Mouse (Mus musculus) limb, embryonic 14.5 days (tissue): ENCODE results near the gene Col6a6. TPM values are rescaled to one million over a fixed set of nuclear protein-coding genes. Genes with fewer than 3 reads are reported as not detected.

ENCODE experiments used
- ATAC-seq: fragments of 200-750 bp; cut with Nextera tagmentation; 2 replicates; pipeline ENCODE4 v1.8.0; 2017; ENCODE audit warnings: low read depth, moderate number of reproducible peaks, moderate TSS enrichment; ENCODE audit not compliant: low FRiP score
- DNase-seq: peaks from one replicate; pipeline ENCODE4 v3.0.0-alpha.2; 2015; ENCODE audit warnings: low spot score
- H3K27ac ChIP-seq: fragments of 300-500 bp; sonication (generic); replicated peaks from 2 replicates; pipeline ENCODE4 v1.5.1; 2014; ENCODE audit warnings: low read depth, mild to moderate bottlenecking, low read length, moderate library complexity, mixed read lengths
- H3K27me3 ChIP-seq: fragments of 300-500 bp; sonication (generic); 2 replicates; pipeline ENCODE4 v1.6.1; 2014; ENCODE audit warnings: low read length, mixed read lengths; ENCODE audit not compliant: control insufficient read depth, insufficient read depth
- H3K36me3 ChIP-seq: fragments of 300-500 bp; sonication (generic); 2 replicates; pipeline ENCODE4 v1.6.1; 2014; ENCODE audit warnings: mild to moderate bottlenecking, low read length, moderate library complexity, mixed read lengths; ENCODE audit not compliant: control insufficient read depth, insufficient read depth
- H3K4me1 ChIP-seq: fragments of 300-500 bp; sonication (generic); 2 replicates; pipeline ENCODE4 v1.6.1; 2014; ENCODE audit warnings: antibody characterized with exemption, low read length, mixed read lengths; ENCODE audit not compliant: control insufficient read depth, insufficient read depth
- H3K4me2 ChIP-seq: fragments of 300-500 bp; sonication (generic); replicated peaks from 2 replicates; pipeline ENCODE4 v1.6.1; 2014; ENCODE audit warnings: low read depth, mild to moderate bottlenecking, low read length, moderate library complexity; ENCODE audit not compliant: severe bottlenecking
- H3K4me3 ChIP-seq: fragments of 300-500 bp; sonication (generic); replicated peaks from 2 replicates; pipeline ENCODE4 v1.5.1; 2014; ENCODE audit warnings: low read length
- H3K9ac ChIP-seq: fragments of 300-500 bp; sonication (generic); 2 replicates; pipeline ENCODE4 v1.6.1; 2014; ENCODE audit warnings: mild to moderate bottlenecking, low read depth, low read length, moderate library complexity; ENCODE audit not compliant: severe bottlenecking
- H3K9me3 ChIP-seq: fragments of 300-500 bp; sonication (generic); 2 replicates; pipeline ENCODE4 v1.6.1; 2016; ENCODE audit warnings: low read length; ENCODE audit not compliant: control insufficient read depth
- POLR2A ChIP-seq: fragments of 200-500 bp; IDR thresholded peaks from 2 replicates; pipeline ENCODE4 v1.8.0; 2012; ENCODE audit warnings: inconsistent platforms, mild to moderate bottlenecking, moderate library complexity, borderline replicate concordance; ENCODE audit not compliant: insufficient read depth, insufficient read length; ENCODE audit errors: extremely low read depth
- WGBS: fragments of 180-500 bp; shearing (Covaris S2); extraction: QIAGEN DNeasy Blood & Tissue Kit; methylation state at CpG from one replicate; pipeline ENCODE4 v1.1.7; 2014; 5-methylcytosine and 5-hydroxymethylcytosine counted together
- polyA plus RNA-seq, 2 experiments: library from polyadenylated mRNA; depleted of rRNA in 1 of 2; stranded (reverse) in 1 of 2; unstranded in 1 of 2; fragments of >200 nt; fragmentation: Nextera tagmentation in 1 of 2; extraction: Ambion mirVana in 1 of 2; gene quantifications; 2 replicates each; pipeline versions ENCODE4 v1.2.1 to v1.2.3; 2012 to 2014

Gene Col6a6
- polyA plus RNA-seq, 2 experiments = 7.0 to 11.5 TPM

DNA sequence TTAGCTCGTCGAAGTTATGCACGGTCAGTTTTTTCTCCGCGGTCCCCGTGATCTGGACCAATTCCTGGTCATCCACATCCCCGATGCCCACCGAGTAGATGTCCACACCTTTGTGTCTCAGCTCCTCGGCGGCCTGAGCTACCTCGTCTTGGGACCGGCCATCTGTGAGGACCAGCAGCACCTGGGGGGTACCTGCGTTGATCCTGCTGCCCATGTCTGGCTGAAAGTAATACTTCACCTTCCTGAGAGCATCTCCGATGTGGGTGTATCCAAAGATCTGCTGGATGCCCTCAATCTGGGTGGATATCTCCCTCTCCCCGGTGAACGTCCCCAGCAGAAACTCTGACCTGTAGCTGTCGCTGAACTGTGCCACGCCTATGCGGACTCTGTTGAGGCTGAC is 53.6 kb downstream of the Col6a6 start:
- no peak for ATAC-seq
- H3K9me3 ChIP-seq = no peaks in the 10 kb centered on the region
- WGBS = 92% methylated on average over 19 of the region's 19 CpGs
- TF ChIP-seq POLR2A = no peak
- no peaks in the 10 kb centered on the region for H3K4me1 ChIP-seq
- H3K36me3 ChIP-seq = no peaks in the 10 kb centered on the region
- H3K4me2 ChIP-seq = no peak overlapping the region
- no peak for DNase-seq
- H3K9ac ChIP-seq = no peak overlapping the region
- no peaks in the 10 kb centered on the region for H3K27me3 ChIP-seq
- H3K4me3 ChIP-seq = no peak overlapping the region
- H3K27ac ChIP-seq = no peak overlapping the region

- WGBS = 82% methylated on average over 3 of the region's 3 CpGs
- ATAC-seq (no peak), DNase-seq (no peak)
- no peak for TF ChIP-seq POLR2A
- Histone ChIP-seq H3K4me1 (no peaks in the 10 kb centered on the region), H3K27me3 (no peaks in the 10 kb centered on the region), H3K9ac (no peak overlapping the region), H3K4me2 (no peak overlapping the region), H3K27ac (no peak overlapping the region), H3K9me3 (no peaks in the 10 kb centered on the region), H3K4me3 (no peak overlapping the region), H3K36me3 (no peaks in the 10 kb centered on the region)
Observed at GRCm38 (mm10) chr9:105771380-105771779, 56.6 kb downstream of the Col6a6 start.

DNA sequence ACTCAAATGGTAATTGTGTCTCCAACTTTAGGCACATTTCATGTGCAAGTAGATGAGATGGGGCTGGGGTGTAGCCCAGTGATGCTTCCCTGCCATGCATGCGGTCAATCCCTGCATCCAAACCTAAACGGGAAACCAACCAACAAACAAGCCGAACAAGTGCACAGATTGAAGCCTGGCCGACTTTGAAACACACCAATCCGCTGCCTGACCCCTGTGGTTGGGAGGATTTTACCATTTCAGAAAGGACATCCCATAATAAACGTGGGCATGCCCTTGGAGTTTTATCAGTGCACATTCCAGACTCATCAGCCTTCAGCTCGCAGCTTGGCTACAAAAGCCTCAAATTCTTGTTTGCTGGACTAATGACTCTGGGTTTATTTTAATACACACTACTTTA is 57.3 kb downstream of the Col6a6 start:
- H3K36me3 ChIP-seq = no peaks in the 10 kb centered on the region
- H3K4me1 ChIP-seq = no peaks in the 10 kb centered on the region
- DNase-seq (no peak), ATAC-seq (no peak)
- no peak overlapping the region for H3K4me3 ChIP-seq
- H3K27ac ChIP-seq = no peak overlapping the region
- no peak overlapping the region for H3K9ac ChIP-seq
- no peak for TF ChIP-seq POLR2A
- H3K4me2 ChIP-seq = no peak overlapping the region
- H3K27me3 ChIP-seq = no peaks in the 10 kb centered on the region
- no peaks in the 10 kb centered on the region for H3K9me3 ChIP-seq
- whole genome bisulfite sequencing = 74% methylated on average over 7 of the region's 7 CpGs

DNA sequence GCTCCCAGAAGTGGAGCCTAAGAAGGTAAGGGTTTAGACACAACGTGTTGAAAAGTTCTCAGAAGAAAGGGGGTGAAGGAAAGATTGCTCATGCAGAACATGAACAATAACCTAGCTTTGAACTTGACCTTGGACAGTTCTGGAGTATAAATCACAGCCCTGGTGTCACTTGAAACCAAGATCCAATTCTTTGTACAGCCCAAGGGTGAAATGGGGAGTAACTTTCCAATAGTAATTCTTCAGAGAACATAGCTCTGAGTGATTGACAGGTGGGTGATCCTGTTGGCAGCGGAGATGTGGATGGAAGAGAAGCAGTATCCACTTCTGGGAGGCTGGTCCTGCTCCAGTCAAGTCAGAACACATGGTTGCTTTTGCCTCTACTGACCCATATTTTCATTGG is 62.1 kb downstream of the Col6a6 start:
- H3K36me3 ChIP-seq = no peaks in the 10 kb centered on the region
- 80% methylated on average over 2 of the region's 2 CpGs for WGBS
- no peak for TF ChIP-seq POLR2A
- H3K27ac ChIP-seq = no peak overlapping the region
- H3K4me1 ChIP-seq = peaks cover 5% of the 10 kb centered on the region; the same call in 1 of the 2 replicates
- ATAC-seq = no peak
- no peak for DNase-seq
- H3K9me3 ChIP-seq = no peaks in the 10 kb centered on the region
- H3K4me3 ChIP-seq = no peak overlapping the region
- no peaks in the 10 kb centered on the region for H3K27me3 ChIP-seq
- H3K4me2 ChIP-seq = no peak overlapping the region
- no peak overlapping the region for H3K9ac ChIP-seq

DNA sequence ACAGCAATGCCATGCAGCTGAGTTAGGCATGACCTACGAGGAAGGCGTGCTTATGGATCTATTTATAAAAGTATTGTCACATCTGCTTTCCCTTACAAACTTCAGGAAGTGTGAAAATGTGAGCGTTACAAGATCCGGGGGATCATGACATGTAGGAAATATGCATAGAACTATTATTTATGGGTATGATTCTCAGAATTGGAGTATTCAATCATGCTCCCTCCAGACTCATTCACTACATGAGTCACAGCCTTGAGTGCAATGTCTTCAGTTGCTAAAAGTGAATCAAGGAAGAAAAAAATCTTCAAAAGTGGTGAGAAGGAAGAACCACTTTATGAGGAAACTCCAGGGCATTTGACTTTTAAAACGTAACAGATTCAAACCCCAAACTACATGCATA is 63.3 kb downstream of the Col6a6 start:
- Histone ChIP-seq H3K4me2 (no peak overlapping the region), H3K27ac (no peak overlapping the region), H3K36me3 (no peaks in the 10 kb centered on the region), H3K4me1 (peaks cover 5% of the 10 kb centered on the region; the same call in 1 of the 2 replicates), H3K4me3 (no peak overlapping the region), H3K9me3 (no peaks in the 10 kb centered on the region), H3K9ac (no peak overlapping the region), H3K27me3 (no peaks in the 10 kb centered on the region)
- no peak for TF ChIP-seq POLR2A
- no peak for DNase-seq
- no peak for ATAC-seq
- WGBS = 55% methylated on average over 5 of the region's 5 CpGs

GRCm38 (mm10) chr9:105764127-105764526 is 63.8 kb downstream of the Col6a6 start:
- WGBS = 41% methylated on average over 5 of the region's 5 CpGs
- H3K4me1 ChIP-seq = peaks cover 5% of the 10 kb centered on the region; the same call in 1 of the 2 replicates
- no peak overlapping the region for H3K4me2 ChIP-seq
- H3K27ac ChIP-seq = no peak overlapping the region
- DNase-seq (no peak), ATAC-seq (no peak)
- H3K27me3 ChIP-seq = no peaks in the 10 kb centered on the region
- H3K4me3 ChIP-seq = no peak overlapping the region
- no peak for TF ChIP-seq POLR2A
- no peaks in the 10 kb centered on the region for H3K9me3 ChIP-seq
- no peaks in the 10 kb centered on the region for H3K36me3 ChIP-seq
- H3K9ac ChIP-seq = no peak overlapping the region
